Mouse (Mus musculus): ENCODE data around the gene Cd47. TPM values are rescaled to one million over a fixed set of nuclear protein-coding genes. Genes with fewer than 3 reads are reported as not detected.

Cd47 gene
- polyA plus RNA-seq, 1 experiment from 2014 or later: 46.2 TPM

DNA sequence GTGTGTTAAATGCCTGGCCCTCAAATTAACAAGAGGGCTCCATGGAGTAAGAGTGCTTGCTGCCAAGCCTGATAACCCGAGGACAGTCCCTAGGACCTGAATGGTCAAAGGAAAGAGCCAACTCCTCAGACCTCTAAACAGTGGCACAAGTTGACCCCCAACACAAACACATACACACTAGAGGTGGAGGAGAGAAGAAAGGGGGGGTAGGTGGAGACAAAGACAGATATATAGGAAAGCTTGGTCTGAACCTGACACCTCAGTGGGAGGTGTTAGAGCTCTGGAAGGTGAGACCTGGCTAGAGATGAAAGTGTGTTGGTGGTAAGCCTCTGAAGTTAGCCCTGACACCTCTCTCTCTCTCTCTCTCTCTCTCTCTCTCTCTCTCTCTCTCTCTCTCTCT lies 27.8 kb upstream of the Cd47 start:
- no peak overlapping the region for H3K4me2 ChIP-seq
- no peak overlapping the region for H3K4me3 ChIP-seq
- no peaks in the 10 kb centered on the region for H3K27me3 ChIP-seq (replicated peaks)
- 32% methylated on average over 1 of the region's 1 CpGs for WGBS
- ATAC-seq (ENCODE audit: extremely low read depth, insufficient number of reproducible peaks, low FRiP score, low TSS enrichment): no peak
- no peak overlapping the region for H3K9ac ChIP-seq
- peaks cover 12% of the 10 kb centered on the region; the same call in 1 of the 2 replicates for H3K4me1 ChIP-seq
- H3K9me3 ChIP-seq: no peaks in the 10 kb centered on the region
- no peak overlapping the region for H3K27ac ChIP-seq (replicated peaks)
- no peaks in the 10 kb centered on the region for H3K36me3 ChIP-seq

DNA sequence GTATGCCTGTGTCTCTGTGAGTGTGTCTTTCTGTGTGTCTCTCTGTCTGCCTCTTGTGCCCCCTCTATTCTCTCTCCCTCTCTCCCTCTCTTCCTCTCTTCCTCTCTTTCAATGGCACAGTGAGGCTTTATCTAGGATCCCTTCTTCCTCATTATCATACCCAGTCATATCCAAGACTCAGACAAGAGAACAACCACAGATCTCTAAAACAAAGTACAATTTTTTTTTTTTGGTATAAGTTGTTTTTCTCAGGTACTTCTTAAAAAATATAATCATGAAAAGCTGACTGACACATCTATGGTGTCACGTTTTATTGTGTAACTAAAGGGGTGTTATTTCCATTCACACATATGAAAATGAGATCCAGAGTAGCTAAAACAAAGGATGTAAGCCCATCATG lies 27.3 kb upstream of the Cd47 start:
- H3K27me3 ChIP-seq (replicated peaks): no peaks in the 10 kb centered on the region
- peaks cover 12% of the 10 kb centered on the region; the same call in 1 of the 2 replicates for H3K4me1 ChIP-seq
- no peaks in the 10 kb centered on the region for H3K9me3 ChIP-seq
- no peak for ATAC-seq (ENCODE audit: extremely low read depth, insufficient number of reproducible peaks, low FRiP score, low TSS enrichment)
- WGBS: 82% methylated on average over 1 of the region's 1 CpGs
- H3K27ac ChIP-seq (replicated peaks): no peak overlapping the region
- no peak overlapping the region for H3K9ac ChIP-seq
- H3K4me2 ChIP-seq: no peak overlapping the region
- H3K36me3 ChIP-seq: no peaks in the 10 kb centered on the region
- no peak overlapping the region for H3K4me3 ChIP-seq

DNA sequence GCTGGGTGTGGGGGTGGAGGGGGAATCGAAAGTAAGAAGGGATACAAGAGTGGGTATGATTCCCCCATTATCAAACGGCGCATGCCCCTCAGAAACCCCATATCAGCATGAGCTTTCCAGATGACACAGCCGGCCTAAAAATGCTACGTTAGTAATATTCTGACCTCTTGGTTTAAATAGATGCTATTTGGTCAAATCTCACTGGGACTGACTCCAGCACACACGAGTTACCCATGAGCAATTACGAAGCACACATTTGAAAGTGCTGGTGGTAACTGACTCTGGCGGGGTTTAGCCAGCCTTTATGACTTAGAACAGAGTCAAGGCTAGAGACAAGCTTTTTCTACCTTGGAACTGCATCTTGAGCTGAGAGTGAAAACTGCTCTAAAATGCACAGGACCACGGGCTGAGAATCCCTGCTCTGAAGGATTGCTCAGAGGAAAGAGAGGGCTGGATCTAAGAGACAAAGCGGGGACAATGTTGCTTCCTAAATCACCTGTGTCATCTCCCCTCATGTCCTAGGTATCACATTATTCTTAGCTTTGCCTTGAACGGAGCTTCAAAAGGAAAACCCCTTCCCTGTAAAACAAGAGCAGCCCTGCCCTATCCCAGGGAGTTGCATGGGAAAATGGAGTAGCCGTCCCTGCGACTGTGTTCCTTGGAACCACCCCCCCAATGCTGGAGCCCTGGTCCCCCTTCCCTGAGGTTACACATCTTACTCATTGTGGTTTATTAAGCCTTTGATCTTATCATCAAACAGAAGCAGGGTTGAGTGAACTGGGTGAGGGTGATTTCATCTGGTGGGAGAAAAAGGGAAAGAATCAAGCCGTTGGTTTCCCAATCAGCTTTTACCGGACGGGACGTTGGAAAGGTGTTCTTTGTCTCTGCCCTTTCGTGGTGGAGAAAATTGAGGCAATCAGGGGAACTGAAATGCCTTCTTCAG lies 26.0 kb upstream of the Cd47 start:
- Histone ChIP-seq H3K36me3 (no peaks in the 10 kb centered on the region), H3K4me3 (no peak overlapping the region), H3K27ac (replicated peaks) (no peak overlapping the region), H3K9ac (no peak overlapping the region), H3K4me2 (no peak overlapping the region), H3K27me3 (replicated peaks) (no peaks in the 10 kb centered on the region), H3K4me1 (peaks cover 12% of the 10 kb centered on the region; the same call in 1 of the 2 replicates), H3K9me3 (no peaks in the 10 kb centered on the region)
- 83% methylated on average over 18 of the region's 18 CpGs for WGBS
- ATAC-seq (ENCODE audit: extremely low read depth, insufficient number of reproducible peaks, low FRiP score, low TSS enrichment): no peak

DNA sequence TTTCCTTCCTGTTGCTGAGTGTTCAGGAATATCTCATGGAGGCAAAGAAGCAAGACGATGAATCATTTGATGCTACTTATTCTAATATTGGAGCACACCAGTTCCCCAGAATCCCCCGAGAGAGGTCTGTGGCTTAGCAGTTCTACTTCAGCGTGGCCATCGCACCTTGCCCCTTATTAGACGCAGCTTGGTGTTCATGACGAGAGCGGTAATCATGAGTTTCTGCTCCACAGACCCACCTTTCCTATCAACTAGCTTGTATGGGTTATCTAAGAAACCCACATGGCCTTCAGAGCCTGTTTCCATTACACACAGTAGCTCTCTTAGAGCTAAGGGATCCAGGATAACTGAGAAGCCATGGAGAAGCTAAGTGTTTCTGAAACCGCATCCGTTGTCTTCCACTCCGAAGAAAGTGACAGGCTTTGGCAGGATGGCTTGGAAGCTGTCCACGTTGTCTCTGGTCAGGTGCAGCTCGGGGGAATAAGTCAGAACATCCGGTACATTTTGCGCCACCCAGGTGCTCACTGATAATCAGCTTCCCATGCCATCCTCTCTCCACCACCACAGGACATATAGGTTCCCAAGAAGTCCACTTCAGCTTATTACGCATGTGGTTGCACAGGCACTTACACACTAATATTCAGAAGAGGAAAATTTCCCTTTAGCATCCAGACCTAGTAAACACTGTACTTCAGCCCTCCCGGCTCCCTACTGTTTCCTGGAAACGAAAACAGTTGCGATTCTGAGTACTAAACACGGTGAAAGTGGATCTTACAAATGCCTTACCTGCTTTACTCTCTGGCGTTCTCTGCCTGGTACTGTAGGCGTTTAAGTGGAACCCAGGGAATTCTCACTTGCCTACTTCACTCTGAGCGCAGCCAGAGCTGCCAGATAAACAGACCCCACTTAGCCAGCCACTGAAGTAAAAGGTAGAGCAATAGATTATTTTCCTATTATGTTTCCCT lies 25.0 kb upstream of the Cd47 start:
- Histone ChIP-seq H3K36me3 (no peaks in the 10 kb centered on the region), H3K4me2 (no peak overlapping the region), H3K9ac (no peak overlapping the region), H3K4me1 (peaks cover 7% of the 10 kb centered on the region; the same call in 1 of the 2 replicates), H3K27ac (replicated peaks) (no peak overlapping the region), H3K9me3 (no peaks in the 10 kb centered on the region), H3K27me3 (replicated peaks) (no peaks in the 10 kb centered on the region), H3K4me3 (no peak overlapping the region)
- 72% methylated on average over 22 of the region's 22 CpGs for WGBS
- ATAC-seq (ENCODE audit: extremely low read depth, insufficient number of reproducible peaks, low FRiP score, low TSS enrichment): no peak

DNA sequence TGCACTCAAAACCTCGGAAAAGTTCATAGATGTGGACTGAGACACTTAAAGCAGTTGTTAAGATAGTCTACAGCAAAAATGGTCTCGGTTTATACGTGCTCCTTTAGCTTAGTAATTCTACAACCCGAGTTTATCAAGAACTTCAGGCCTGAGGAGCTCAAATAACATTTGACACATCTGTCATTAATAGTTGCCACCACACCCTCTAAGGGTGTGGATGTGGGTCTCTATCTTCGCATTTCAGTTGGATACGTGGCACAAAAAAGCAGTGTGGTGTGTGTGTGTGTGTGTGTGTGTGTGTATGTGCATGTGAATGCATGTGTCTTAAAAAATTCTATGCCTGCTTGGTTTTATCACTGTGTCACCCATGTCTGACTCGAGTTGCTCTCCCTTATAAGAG lies 23.4 kb upstream of the Cd47 start:
- H3K4me1 ChIP-seq: peaks cover 7% of the 10 kb centered on the region; the same call in 1 of the 2 replicates
- ATAC-seq (ENCODE audit: extremely low read depth, insufficient number of reproducible peaks, low FRiP score, low TSS enrichment): no peak
- no peak overlapping the region for H3K4me3 ChIP-seq
- H3K9me3 ChIP-seq: no peaks in the 10 kb centered on the region
- 65% methylated on average over 7 of the region's 7 CpGs for WGBS
- no peak overlapping the region for H3K27ac ChIP-seq (replicated peaks)
- no peaks in the 10 kb centered on the region for H3K27me3 ChIP-seq (replicated peaks)
- no peak overlapping the region for H3K4me2 ChIP-seq
- no peak overlapping the region for H3K9ac ChIP-seq
- no peaks in the 10 kb centered on the region for H3K36me3 ChIP-seq

DNA sequence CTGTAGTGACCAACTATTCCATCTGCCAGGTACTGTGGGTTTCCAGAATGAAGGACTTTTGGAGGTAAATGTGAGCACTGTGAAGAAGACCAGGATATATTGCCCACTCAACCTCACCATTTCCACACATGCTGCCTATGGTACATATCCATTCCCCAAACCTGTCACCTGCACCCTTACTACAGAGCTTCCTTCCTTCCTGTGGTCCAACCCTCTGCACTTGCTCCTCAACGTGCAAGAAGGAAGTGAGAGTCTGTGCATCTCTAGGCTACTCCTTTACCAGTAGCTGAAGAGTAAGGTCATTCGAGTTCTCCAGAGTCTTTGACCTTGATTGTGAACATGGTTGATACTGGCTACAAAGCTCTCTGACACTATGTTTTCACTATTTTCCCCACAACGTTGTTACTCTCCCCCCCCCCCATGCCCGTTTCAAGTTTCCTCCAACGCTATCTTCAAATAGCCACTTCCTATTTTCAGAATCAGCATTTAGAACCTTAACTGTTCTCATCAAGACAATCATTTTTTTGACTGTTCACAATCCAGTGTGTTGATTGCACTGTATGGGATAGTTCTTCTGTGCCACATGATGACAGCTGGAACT lies 18.7 kb upstream of the Cd47 start:
- H3K27ac ChIP-seq (replicated peaks): no peak overlapping the region
- no peak for ATAC-seq (ENCODE audit: extremely low read depth, insufficient number of reproducible peaks, low FRiP score, low TSS enrichment)

DNA sequence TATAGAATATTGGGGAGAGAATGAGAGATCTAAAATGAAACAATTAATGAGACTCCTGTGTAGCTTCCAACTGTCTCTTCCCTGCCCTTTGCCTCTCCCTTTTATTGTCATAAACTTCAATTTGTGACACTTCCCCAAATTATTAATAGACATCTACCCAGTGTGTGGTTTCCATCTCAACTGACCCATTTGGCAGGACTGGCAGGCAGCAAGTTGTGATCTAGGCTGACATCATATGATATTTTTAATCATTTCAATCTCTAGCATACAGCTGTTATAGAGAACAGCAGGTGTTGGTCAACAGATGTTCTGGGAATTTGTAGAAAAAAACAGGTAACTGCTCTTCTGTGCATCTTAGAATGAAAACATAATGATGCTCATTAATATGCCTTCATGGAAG lies 17.0 kb upstream of the Cd47 start:
- Histone ChIP-seq H3K27me3 (replicated peaks) (no peaks in the 10 kb centered on the region), H3K4me3 (no peak overlapping the region), H3K9me3 (no peaks in the 10 kb centered on the region), H3K36me3 (no peaks in the 10 kb centered on the region), H3K27ac (replicated peaks) (no peak overlapping the region), H3K4me1 (no peaks in the 10 kb centered on the region), H3K9ac (no peak overlapping the region), H3K4me2 (no peak overlapping the region)
- no peak for ATAC-seq (ENCODE audit: extremely low read depth, insufficient number of reproducible peaks, low FRiP score, low TSS enrichment)

More for the DNA sequence above, 18.7 kb upstream of the Cd47 start:
- Histone ChIP-seq H3K9ac (no peak overlapping the region), H3K27me3 (replicated peaks) (no peaks in the 10 kb centered on the region), H3K4me3 (no peak overlapping the region), H3K4me2 (no peak overlapping the region), H3K4me1 (no peaks in the 10 kb centered on the region), H3K9me3 (no peaks in the 10 kb centered on the region), H3K36me3 (no peaks in the 10 kb centered on the region)
- WGBS: 68% methylated on average over 5 of the region's 5 CpGs

DNA sequence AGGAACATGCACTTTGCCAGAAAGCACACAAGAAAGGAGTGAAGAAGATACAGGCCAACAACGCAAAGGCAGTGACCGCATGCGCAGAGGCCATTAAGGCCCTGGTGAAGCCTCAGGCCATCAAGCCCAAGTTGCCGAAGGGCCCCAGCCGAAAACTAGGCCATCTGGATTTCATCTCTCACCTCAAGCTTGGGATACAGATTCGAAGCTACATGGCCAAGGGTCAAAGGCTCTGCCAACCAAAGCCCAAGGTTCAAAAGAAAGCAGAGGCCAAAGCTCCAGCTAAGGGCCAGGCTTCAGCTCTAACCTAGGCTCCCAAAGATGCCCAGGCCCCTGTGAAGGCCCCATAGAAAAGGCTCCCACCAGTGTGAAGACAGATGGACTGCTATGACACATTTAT lies 14.2 kb upstream of the Cd47 start:
- no peak for ATAC-seq (ENCODE audit: extremely low read depth, insufficient number of reproducible peaks, low FRiP score, low TSS enrichment)
- Histone ChIP-seq H3K36me3 (no peaks in the 10 kb centered on the region), H3K4me2 (no peak overlapping the region), H3K9ac (no peak overlapping the region), H3K4me3 (no peak overlapping the region), H3K4me1 (no peaks in the 10 kb centered on the region), H3K9me3 (no peaks in the 10 kb centered on the region), H3K27me3 (replicated peaks) (no peaks in the 10 kb centered on the region), H3K27ac (replicated peaks) (no peak overlapping the region)
- WGBS: 84% methylated on average over 6 of the region's 6 CpGs

DNA sequence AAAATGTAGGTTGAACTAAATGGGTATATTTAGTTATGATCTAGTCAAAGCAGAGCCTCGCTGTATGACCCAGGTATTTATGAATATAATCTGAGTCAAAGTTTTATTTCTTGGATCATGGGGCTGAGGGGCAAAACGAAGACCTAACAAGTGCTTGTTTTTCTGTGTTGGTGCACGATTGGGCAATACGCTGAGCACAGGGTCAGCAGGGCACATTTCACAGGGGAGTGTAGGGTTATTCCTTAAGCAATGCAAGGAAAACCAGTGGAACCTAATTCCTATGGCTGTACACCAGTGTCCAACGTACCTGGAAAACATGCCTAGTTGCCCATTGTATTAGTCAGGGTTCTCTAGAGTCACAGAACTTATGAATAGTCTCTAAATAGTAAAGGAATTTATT lies 12.6 kb upstream of the Cd47 start:
- no peak overlapping the region for H3K9ac ChIP-seq
- no peak overlapping the region for H3K27ac ChIP-seq (replicated peaks)
- H3K4me1 ChIP-seq: peaks cover 11% of the 10 kb centered on the region
- no peaks in the 10 kb centered on the region for H3K27me3 ChIP-seq (replicated peaks)
- no peaks in the 10 kb centered on the region for H3K36me3 ChIP-seq
- no peak overlapping the region for H3K4me3 ChIP-seq
- ATAC-seq (ENCODE audit: extremely low read depth, insufficient number of reproducible peaks, low FRiP score, low TSS enrichment): no peak
- H3K9me3 ChIP-seq: no peaks in the 10 kb centered on the region
- 83% methylated on average over 5 of the region's 5 CpGs for WGBS
- H3K4me2 ChIP-seq: no peak overlapping the region

DNA sequence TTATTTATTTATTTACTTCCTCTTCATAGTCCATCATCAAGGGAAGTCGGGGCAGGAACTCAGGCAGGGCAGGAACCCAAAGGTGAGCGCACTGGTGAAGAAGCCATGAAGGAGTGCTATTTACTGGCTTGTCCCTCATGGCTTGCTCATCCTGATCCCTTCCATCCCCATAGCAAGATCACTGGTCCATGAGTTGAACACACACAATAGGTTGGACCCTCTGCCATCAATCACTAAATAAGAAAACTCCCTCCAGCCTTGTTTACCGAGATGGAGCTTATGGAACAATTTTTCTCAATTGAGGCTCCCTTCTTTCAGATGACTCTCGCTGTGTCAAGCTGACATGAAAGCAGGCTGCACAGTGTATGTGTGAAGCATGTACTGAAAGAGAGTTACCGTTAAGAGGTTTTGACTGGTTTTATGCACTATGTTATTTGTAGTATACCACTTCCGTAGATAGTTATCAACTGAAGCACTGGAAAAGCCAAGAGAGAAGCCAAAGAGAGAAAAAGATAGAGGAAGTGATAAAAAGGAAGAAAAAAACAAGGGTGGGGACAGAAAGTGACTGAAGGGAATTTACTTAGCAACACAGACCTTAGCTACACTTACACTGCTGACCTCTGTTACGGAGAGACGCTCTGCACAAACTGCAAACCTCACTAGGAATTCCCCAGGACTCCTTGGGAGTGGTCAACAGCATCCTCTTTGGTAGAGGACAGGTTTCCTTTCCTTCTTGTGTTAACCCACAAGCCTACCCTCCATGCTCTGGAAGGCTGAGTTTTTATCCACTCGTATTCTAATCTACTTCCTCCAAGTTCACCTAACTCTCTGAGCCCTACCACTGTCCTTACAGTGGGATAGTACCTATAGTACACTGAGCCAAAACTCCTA lies 9.5 kb upstream of the Cd47 start:
- ATAC-seq (ENCODE audit: extremely low read depth, insufficient number of reproducible peaks, low FRiP score, low TSS enrichment): no peak
- Histone ChIP-seq H3K9ac (no peak overlapping the region), H3K36me3 (no peaks in the 10 kb centered on the region), H3K4me1 (peaks cover 15% of the 10 kb centered on the region), H3K4me2 (no peak overlapping the region), H3K27ac (replicated peaks) (no peak overlapping the region), H3K9me3 (no peaks in the 10 kb centered on the region), H3K27me3 (replicated peaks) (no peaks in the 10 kb centered on the region), H3K4me3 (no peak overlapping the region)
- WGBS: 86% methylated on average over 9 of the region's 9 CpGs
